Mouse (Mus musculus) left cerebral cortex, postnatal 14 days (tissue): ENCODE measurements around the gene H2-T24. TPM values are rescaled to one million over a fixed set of nuclear protein-coding genes. Genes with fewer than 3 reads are reported as not detected.

Experiments used
- DNase-seq, 2 experiments: peaks; one replicate each; pipeline ENCODE4 v3.0.0; 2021 to 2022; ENCODE audit warnings: low spot score in 2 of 2, mixed read lengths in 1 of 2
- intact Hi-C: fragments of 180-260 bp; cut with DNase I; formaldehyde crosslinking; loops from one replicate; pipeline ENCODE4 v1.15.1; 2025
- total RNA-seq, 2 experiments: library from RNA; stranded (reverse); gene quantifications; 2 replicates each; pipeline ENCODE4 v1.2.3; 2021

Gene H2-T24
- total RNA-seq, 2 experiments from 2014 or later, result 1.0 to 1.1 TPM

- intact Hi-C loops, result loop anchor here (2.0 to 5.0 kb wide), 3 partner anchors 40 to 195 kb away; partner anchors contain the start of gene H2-T3
- DNase-seq, result peak; percentile 95 to 97
Observed at GRCm38 (mm10) chr17:35996949-35997348, 23.4 kb downstream of the H2-T24 start.

- intact Hi-C loops, result loop anchor here (5.0 kb wide), 2 partner anchors 117 to 197 kb away; partner anchors contain the start of gene H2-T3
- no peak for DNase-seq
Observed at GRCm38 (mm10) chr17:35994879-35995240, 25.5 kb downstream of the H2-T24 start.

GRCm38 (mm10) chr17:35994175-35994878, 26.0 kb downstream of the H2-T24 start:
- DNase-seq, result peak; percentile 80 to 86
- intact Hi-C loops, result no loop called here

GRCm38 (mm10) chr17:35993675-35994074, 26.7 kb downstream of the H2-T24 start:
- intact Hi-C loops, result loop anchor here (2.0 kb wide), 1 partner anchor 57 kb away; no protein-coding TSS in a partner anchor
- DNase-seq, result peak; percentile 83 to 84

- intact Hi-C loops, result loop anchor here (2.0 kb wide), 1 partner anchor 55 kb away; no protein-coding TSS in a partner anchor
- no peak for DNase-seq
Observed at GRCm38 (mm10) chr17:35991781-35992180, 28.6 kb downstream of the H2-T24 start.

GRCm38 (mm10) chr17:35981776-35982175, 38.6 kb downstream of the H2-T24 start:
- intact Hi-C loops, result no loop called here
- DNase-seq, result no peak

- peak; percentile 41 to 52 for DNase-seq
- intact Hi-C loops, result no loop called here
Observed at GRCm38 (mm10) chr17:35980363-35980754, 40.0 kb downstream of the H2-T24 start.

- intact Hi-C loops, result loop anchor here (10.0 kb wide), 1 partner anchor 155 kb away; the partner anchor contains the start of genes Flot1 and Ier3
- DNase-seq, result peak; percentile 91 to 96
Observed at GRCm38 (mm10) chr17:35979401-35980362, 40.7 kb downstream of the H2-T24 start, which contains the start of the genes Gnl1 and Prr3. Gnl1 (plus strand) TSS chr17:35979851. Prr3 (minus strand) TSS chr17:35980236.

GRCm38 (mm10) chr17:35978811-35979400, 41.5 kb downstream of the H2-T24 start:
- intact Hi-C loops, result loop anchor here (10.0 kb wide), 1 partner anchor 154 kb away; the partner anchor contains the start of genes Flot1 and Ier3

GRCm38 (mm10) chr17:35972131-35972530, 48.2 kb downstream of the H2-T24 start:
- intact Hi-C loops, result loop anchor here (10.0 kb wide), 1 partner anchor 147 kb away; the partner anchor contains the start of genes Flot1 and Ier3
- no peak for DNase-seq

More at GRCm38 (mm10) chr17:35978811-35979400, 41.5 kb downstream of the H2-T24 start:
- peak in 1 of 2 experiments; percentile 87 for DNase-seq

GRCm38 (mm10) chr17:35969418-35970389, 50.7 kb downstream of the H2-T24 start, which contains the start of gene Abcf1:
Abcf1 (minus strand) TSS chr17:35969761.
- intact Hi-C loops, result loop anchor here (5.0 to 10.0 kb wide), 2 partner anchors 42 to 145 kb away; partner anchors contain the start of genes Flot1 and Ier3
- peak; percentile 98 for DNase-seq

- no peak for DNase-seq
- intact Hi-C loops, result loop anchor here (5.0 kb wide), 1 partner anchor 40 kb away; no protein-coding TSS in a partner anchor
Observed at GRCm38 (mm10) chr17:35967621-35968020, 52.7 kb downstream of the H2-T24 start.

- intact Hi-C loops, result no loop called here
- DNase-seq, result no peak
Observed at GRCm38 (mm10) chr17:35963279-35963678, 57.1 kb downstream of the H2-T24 start.

GRCm38 (mm10) chr17:35958533-35959223, 61.7 kb downstream of the H2-T24 start:
- intact Hi-C loops, result loop anchor here (5.0 kb wide), 1 partner anchor 36 kb away; no protein-coding TSS in a partner anchor
- DNase-seq, result no peak
